Mouse (Mus musculus): ENCODE results near the gene Pkig.

Gene Pkig

GRCm38 (mm10) chr2:163760589-163760988 lies 102.4 kb downstream of the Pkig start:
- DNase-seq (ENCODE audit: low read depth) = no peak

DNA sequence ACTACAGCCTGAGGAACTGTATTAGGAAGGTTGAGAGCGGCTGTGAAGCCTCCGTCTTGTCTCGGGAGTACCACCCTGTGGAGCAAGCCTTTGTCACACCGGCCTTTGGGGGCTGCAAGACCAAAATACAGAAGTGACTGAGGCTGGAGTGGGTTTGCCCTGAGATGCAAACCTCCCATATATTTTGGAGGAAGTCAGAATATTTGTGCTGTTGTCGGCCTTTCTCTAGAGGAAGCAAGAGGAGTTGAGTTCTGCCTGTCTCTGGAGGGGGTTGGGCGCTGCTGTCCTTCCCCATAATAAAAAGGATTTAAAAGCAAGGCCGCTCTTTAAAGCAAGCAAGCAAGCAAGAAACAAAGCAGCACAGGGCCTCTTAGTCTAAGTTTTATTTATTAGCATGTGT lies 103.2 kb downstream of the Pkig start:
- no peak for DNase-seq (ENCODE audit: low read depth)

DNA sequence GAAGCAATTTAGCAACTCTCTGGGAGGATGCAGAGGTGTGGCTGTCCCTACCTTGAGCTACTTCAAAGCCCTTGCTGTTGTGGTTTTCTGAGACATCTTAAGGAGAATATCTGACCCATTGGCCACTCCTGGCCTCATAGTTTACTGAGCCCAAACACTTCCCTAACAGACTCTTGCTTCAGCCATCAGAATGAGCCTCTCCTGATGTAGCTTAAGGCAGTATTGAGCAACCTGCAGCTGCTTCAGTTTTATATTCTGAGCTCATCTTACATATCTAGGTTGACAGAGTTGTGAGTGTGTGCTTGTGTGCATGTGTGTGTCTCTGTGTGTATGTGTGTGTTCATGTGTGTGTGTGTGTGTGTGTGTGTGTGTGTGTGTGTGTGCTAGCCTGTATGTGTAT lies 108.1 kb downstream of the Pkig start:
- no peak for DNase-seq (ENCODE audit: low read depth)

DNA sequence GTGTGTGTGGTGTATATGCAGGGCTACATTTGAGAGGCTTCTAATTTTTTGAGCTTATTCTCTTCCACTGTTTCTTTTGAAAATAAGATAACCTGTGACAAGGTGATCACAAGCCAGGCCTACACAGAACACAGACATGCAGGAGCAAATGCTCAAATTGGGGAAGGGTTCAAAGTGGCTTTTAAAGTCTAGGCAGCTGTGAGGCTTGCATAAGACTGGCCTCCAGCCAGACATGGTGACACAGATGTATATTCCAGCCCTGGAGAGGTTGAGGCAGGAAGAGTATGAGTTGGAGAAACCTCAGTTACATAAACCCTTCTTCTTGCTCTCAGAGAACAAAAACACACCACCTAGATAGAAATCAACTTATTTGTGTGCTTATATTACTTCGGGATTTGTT lies 108.7 kb downstream of the Pkig start:
- DNase-seq (ENCODE audit: low read depth) = no peak

GRCm38 (mm10) chr2:163770731-163771130 lies 112.5 kb downstream of the Pkig start:
- no peak for DNase-seq (ENCODE audit: low read depth)

Data from induced T-regulatory cell, adult 2 months (primary cell).